Mouse (Mus musculus): ENCODE results near the gene Vmn1r213.

Gene Vmn1r213

DNA sequence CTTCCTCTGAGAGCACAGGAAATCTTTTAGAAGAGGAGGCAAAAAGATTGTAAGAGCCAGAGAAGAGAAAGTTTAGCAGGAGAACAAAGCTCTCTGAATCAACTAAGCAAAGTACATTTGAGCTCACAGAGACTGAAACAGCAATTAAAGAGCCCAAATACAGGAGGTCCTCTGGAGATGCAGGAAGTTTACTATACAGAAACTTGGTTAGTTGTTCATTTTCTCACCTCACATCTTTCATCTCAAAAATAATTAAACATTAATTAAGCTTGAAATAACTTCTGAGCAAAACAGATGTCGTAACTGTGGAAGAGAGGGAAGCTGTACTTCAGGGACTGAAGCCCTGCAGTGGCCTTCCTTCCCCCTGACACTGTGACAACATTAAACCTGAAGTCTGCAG lies at the start of gene Vmn1r213:
Gene Vmn1r213 (plus strand): TSS at position 301 of the 400 bp plus-strand sequence.
- DNase-seq (ENCODE audit: low spot score), result no peak

DNA sequence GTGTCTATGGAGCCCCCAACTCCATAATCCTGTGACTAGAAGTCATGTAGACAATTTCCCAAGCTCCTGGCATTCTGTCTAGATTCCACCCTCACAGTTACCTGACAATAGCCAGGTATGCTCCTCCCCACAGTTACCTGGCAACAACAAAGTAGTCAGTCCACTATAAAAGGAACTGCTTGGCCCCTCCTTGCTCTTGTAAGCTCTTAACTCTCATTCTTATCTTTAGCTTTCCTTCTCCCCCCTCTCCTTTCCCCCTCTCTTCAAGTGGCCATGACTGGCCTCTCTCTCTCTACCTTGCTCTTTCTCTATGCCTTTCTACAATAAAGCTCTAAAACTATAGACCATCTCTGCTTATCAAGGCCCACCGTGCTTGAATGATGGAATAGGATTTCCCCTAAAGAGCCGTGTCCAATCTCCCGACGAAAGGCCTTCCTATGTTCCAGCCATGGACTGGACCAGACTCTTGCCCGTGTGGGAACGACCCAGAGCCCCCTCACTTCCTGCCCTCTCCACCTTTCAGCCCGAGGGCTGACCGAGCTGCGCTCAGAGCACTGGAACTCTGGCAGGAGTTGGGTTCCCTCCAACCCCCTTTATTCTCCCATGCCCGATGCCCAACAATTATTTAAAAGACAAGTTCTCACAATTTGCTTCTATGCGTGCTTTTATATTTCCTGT lies 17.1 kb upstream of the Vmn1r213 start:
- DNase-seq (ENCODE audit: low spot score), result no peak

DNA sequence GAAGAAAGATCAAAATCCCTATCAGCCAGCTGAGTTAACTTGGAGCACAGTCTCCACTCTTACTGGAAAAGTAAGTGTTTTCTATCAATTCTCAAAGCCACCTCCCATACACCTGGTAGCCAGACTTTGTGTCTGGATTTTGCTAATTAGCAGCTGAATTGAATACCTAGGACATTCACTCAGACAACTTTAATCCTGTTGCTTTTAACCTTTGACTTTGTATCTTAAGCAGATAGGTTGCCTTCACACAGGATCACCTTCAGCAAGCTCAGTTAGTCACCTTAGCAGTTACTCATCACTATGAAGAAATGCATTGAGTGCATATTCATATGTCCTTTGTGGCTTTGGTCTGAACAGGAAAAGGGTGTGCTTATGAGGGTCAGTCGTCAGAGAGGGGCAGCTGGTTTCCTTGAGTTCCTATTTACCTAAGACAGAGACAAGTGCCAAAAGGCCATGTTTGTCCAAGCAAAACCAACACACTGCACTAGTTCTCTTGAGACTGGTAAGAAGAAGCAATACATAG lies 15.2 kb upstream of the Vmn1r213 start:
- no peak for DNase-seq (ENCODE audit: low spot score)

DNA sequence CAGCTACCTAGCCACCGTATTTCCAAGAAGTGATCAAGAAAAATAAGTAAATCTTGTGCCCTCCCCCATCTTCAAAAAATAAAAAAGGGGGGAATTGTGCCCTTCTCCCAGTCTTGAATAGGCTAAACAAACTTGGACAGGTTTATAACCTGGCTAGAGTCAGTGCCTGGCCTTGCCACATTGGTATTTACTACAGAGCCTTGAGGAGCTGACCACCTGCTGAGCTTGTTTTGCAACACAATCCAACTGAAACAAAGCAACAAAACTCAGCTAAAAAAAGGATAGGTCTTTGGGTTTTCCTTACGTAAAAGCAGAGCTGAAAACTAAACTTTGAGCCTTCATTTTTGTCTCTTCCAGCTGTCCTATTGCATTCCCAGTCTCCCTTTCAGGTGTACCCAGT lies 14.7 kb upstream of the Vmn1r213 start:
- no peak for DNase-seq (ENCODE audit: low spot score)

DNA sequence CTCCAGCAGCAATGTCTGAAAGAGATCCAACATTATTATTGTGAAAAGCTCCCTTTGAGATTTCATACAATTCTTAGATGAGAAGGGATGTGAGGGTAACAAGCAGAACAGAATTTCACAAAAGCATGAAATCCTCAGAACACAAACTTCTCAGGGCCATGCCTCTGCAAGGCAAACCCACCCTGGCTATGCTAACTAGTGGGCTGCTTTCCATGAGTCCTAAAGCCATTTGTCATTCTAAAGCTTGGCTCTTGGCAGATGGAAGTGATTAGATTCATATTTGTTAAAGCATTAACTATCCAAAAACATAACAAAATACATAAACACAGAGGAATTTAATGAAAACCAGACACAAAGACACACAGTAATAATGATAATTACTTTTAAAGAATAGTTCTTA lies 10.7 kb downstream of the Vmn1r213 start:
- DNase-seq (ENCODE audit: low spot score), result no peak

GRCm38 (mm10) chr13:23024812-23025211 lies 17.4 kb downstream of the Vmn1r213 start:
- DNase-seq (ENCODE audit: low spot score), result no peak

- no peak for DNase-seq (ENCODE audit: low spot score)
Observed at GRCm38 (mm10) chr13:23030118-23030517, 22.7 kb downstream of the Vmn1r213 start, which contains the start of gene Vmn1r214. Gene Vmn1r214, plus strand, starts transcription at chr13:23030418.

DNA sequence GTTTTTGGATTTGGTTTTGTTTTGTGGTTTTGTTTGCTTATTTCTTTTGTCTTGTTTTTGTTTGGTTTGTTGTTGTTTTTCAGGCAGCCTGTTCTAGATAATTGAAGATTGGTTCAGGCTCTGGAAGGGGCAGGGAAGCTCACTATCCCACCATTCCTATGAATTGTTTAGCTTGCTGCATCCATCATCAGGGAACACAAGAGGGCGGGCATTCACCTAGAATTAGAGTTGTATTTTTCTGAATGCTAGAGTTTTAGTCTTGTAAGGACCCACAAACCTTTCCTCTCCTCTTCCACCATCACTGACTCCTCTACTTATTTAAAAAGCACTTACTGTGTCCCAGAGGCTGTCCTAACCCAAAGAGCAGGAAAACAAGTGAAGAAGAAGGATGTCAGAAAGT lies 50.3 kb downstream of the Vmn1r213 start:
- DNase-seq (ENCODE audit: low spot score), result no peak
